Mouse (Mus musculus) MEL (cell line): Measurements from ENCODE around the gene Csnk2b. TPM values are rescaled to one million over a fixed set of nuclear protein-coding genes. Genes with fewer than 3 reads are reported as not detected.

ENCODE experiments used
- DNase-seq: peaks from one replicate; pipeline ENCODE4 v3.0.0; 2011; ENCODE audit warnings: low read depth, low spot score
- H3K27ac ChIP-seq: 2 replicates; pipeline ENCODE4 v1.5.1; 2012; ENCODE audit warnings: low read depth, mild to moderate bottlenecking, control low read depth, low read length, moderate library complexity; ENCODE audit not compliant: control insufficient read depth
- H3K27me3 ChIP-seq, 2 experiments: fragments of 150-350 bp in 1 of 2; sonication (generic) in 1 of 2; 2 replicates each; pipeline ENCODE4 v1.6.1; 2012; ENCODE audit warnings: low read length in 2 of 2, mild to moderate bottlenecking in 2 of 2, improper control_type of control experiment in 1 of 2, moderate library complexity in 1 of 2; ENCODE audit not compliant: insufficient read depth in 2 of 2, control insufficient read depth in 1 of 2
- H3K36me3 ChIP-seq, 2 experiments: 2 replicates each; pipeline ENCODE4 v1.6.1; 2012 to 2014; ENCODE audit warnings: low read length in 2 of 2, improper control_type of control experiment in 1 of 2, inconsistent platforms in 1 of 2, mild to moderate bottlenecking in 1 of 2; ENCODE audit not compliant: insufficient read depth in 2 of 2, control insufficient read depth in 1 of 2
- H3K4me1 ChIP-seq, 2 experiments: fragments of 150-350 bp in 1 of 2; sonication (generic) in 1 of 2; 2 replicates each; pipeline ENCODE4 v1.6.1; 2012; ENCODE audit warnings: low read length in 2 of 2, improper control_type of control experiment in 1 of 2, mild to moderate bottlenecking in 1 of 2; ENCODE audit not compliant: insufficient read depth in 2 of 2, control insufficient read depth in 1 of 2
- H3K4me3 ChIP-seq, 2 experiments: fragments of 150-350 bp in 1 of 2; sonication (generic) in 1 of 2; 2 replicates each; pipeline ENCODE4 v1.5.1; 2012; ENCODE audit warnings: low read depth in 2 of 2, low read length in 2 of 2, mild to moderate bottlenecking in 2 of 2, moderate library complexity in 2 of 2, control low read depth in 1 of 2, improper control_type of control experiment in 1 of 2; ENCODE audit not compliant: control insufficient read depth in 1 of 2, insufficient read depth in 1 of 2
- H3K79me2 ChIP-seq: 2 replicates; pipeline ENCODE4 v1.6.1; 2012; ENCODE audit warnings: mild to moderate bottlenecking, low read length, moderate library complexity; ENCODE audit not compliant: control insufficient read depth, poor library complexity, insufficient read depth
- H3K9ac ChIP-seq: 2 replicates; pipeline ENCODE4 v1.6.1; 2012; ENCODE audit warnings: low read depth, mild to moderate bottlenecking, control low read depth, low read length, moderate library complexity; ENCODE audit not compliant: control insufficient read depth, poor library complexity, severe bottlenecking
- H3K9me3 ChIP-seq: fragments of 150-350 bp; sonication (generic); replicated peaks from 2 replicates; pipeline ENCODE4 v1.6.1; 2012; ENCODE audit warnings: mild to moderate bottlenecking, low read length, improper control_type of control experiment, moderate library complexity; ENCODE audit not compliant: insufficient read depth
- BHLHE40 ChIP-seq: IDR thresholded peaks from 2 replicates; pipeline ENCODE4 v1.6.1; 2012; ENCODE audit warnings: low read depth, mild to moderate bottlenecking, inconsistent platforms, low read length, improper control_type of control experiment, borderline replicate concordance
- CHD1 ChIP-seq: IDR thresholded peaks from 2 replicates; pipeline ENCODE4 v1.6.1; 2012; ENCODE audit warnings: low read depth, mild to moderate bottlenecking, inconsistent platforms, low read length, improper control_type of control experiment
- CHD2 ChIP-seq: IDR thresholded peaks from 2 replicates; pipeline ENCODE4 v1.6.1; 2011; ENCODE audit warnings: low read length, improper control_type of control experiment
- CTCF ChIP-seq, 3 experiments: IDR thresholded peaks in 2 of 3; conservative IDR thresholded peaks in 1 of 3; 2 replicates each; pipeline ENCODE4 v1.5.1; 2011 to 2012; ENCODE audit warnings: low read length in 3 of 3, low read depth in 2 of 3, mild to moderate bottlenecking in 2 of 3, improper control_type of control experiment in 1 of 3, inconsistent platforms in 1 of 3, mixed read lengths in 1 of 3, moderate library complexity in 1 of 3; ENCODE audit not compliant: control insufficient read depth in 1 of 3, insufficient read depth in 1 of 3, poor library complexity in 1 of 3, severe bottlenecking in 1 of 3
- ETS1 ChIP-seq: IDR thresholded peaks from 2 replicates; pipeline ENCODE4 v1.6.1; 2012; ENCODE audit warnings: low read depth, mild to moderate bottlenecking, inconsistent platforms, low read length, improper control_type of control experiment, moderate library complexity
- GATA1 ChIP-seq: IDR thresholded peaks from 2 replicates; pipeline ENCODE4 v1.6.1; 2011; ENCODE audit warnings: low read depth, low read length, improper control_type of control experiment
- HCFC1 ChIP-seq: IDR thresholded peaks from 2 replicates; pipeline ENCODE4 v1.6.1; 2012; ENCODE audit warnings: low read depth, mild to moderate bottlenecking, inconsistent platforms, low read length, improper control_type of control experiment, moderate library complexity
- MAFK ChIP-seq: IDR thresholded peaks from 2 replicates; pipeline ENCODE4 v1.6.1; 2011; ENCODE audit warnings: low read depth, mild to moderate bottlenecking, low read length, improper control_type of control experiment, borderline replicate concordance
- MAX ChIP-seq: IDR thresholded peaks from 2 replicates; pipeline ENCODE4 v1.6.1; 2011; ENCODE audit warnings: low read length, improper control_type of control experiment
- MAZ ChIP-seq: IDR thresholded peaks from 2 replicates; pipeline ENCODE4 v1.6.1; 2012; ENCODE audit warnings: low read depth, mild to moderate bottlenecking, inconsistent platforms, low read length, improper control_type of control experiment
- MXI1 ChIP-seq: IDR thresholded peaks from 2 replicates; pipeline ENCODE4 v1.6.1; 2011; ENCODE audit warnings: mild to moderate bottlenecking, low read depth, low read length, improper control_type of control experiment
- MYC ChIP-seq: IDR thresholded peaks from 2 replicates; pipeline ENCODE4 v1.6.1; 2011; ENCODE audit warnings: low read depth, mild to moderate bottlenecking, low read length, improper control_type of control experiment, moderate library complexity
- NELFE ChIP-seq: IDR thresholded peaks from 2 replicates; pipeline ENCODE4 v1.6.1; 2011; ENCODE audit warnings: low read depth, low read length, improper control_type of control experiment
- NRF1 ChIP-seq: IDR thresholded peaks from 2 replicates; pipeline ENCODE4 v1.6.1; 2014; ENCODE audit warnings: low read depth, mild to moderate bottlenecking, inconsistent platforms, low read length, improper control_type of control experiment, moderate library complexity; ENCODE audit not compliant: poor library complexity, insufficient read depth, severe bottlenecking
- POLR2A ChIP-seq, 2 experiments: IDR thresholded peaks; 2 replicates each; pipeline ENCODE4 v1.6.1; 2011 to 2012; ENCODE audit warnings: low read length in 2 of 2, mild to moderate bottlenecking in 2 of 2, control low read depth in 1 of 2, improper control_type of control experiment in 1 of 2, low read depth in 1 of 2, moderate library complexity in 1 of 2; ENCODE audit not compliant: control insufficient read depth in 1 of 2, insufficient read depth in 1 of 2, poor library complexity in 1 of 2
- SIN3A ChIP-seq: IDR thresholded peaks from 2 replicates; pipeline ENCODE4 v1.6.1; 2012; ENCODE audit warnings: low read length, improper control_type of control experiment, inconsistent platforms
- USF1 ChIP-seq: IDR thresholded peaks from 2 replicates; pipeline ENCODE4 v1.6.1; 2014; ENCODE audit warnings: low read depth, mild to moderate bottlenecking, inconsistent platforms, low read length, improper control_type of control experiment, moderate library complexity
- USF2 ChIP-seq, 2 experiments: IDR thresholded peaks; 2 replicates each; pipeline ENCODE4 v1.6.1; 2011 to 2012; ENCODE audit warnings: improper control_type of control experiment in 2 of 2, low read length in 2 of 2, borderline replicate concordance in 1 of 2, inconsistent platforms in 1 of 2, low read depth in 1 of 2, mild to moderate bottlenecking in 1 of 2; ENCODE audit not compliant: insufficient read depth in 1 of 2
- ZKSCAN1 ChIP-seq: IDR thresholded peaks from 2 replicates; pipeline ENCODE4 v1.6.1; 2012; ENCODE audit warnings: low read depth, mild to moderate bottlenecking, inconsistent platforms, low read length, improper control_type of control experiment, moderate library complexity
- polyA plus RNA-seq, 2 experiments: library from polyadenylated mRNA; stranded (reverse) in 1 of 2; unstranded in 1 of 2; fragments of >175 nt in 1 of 2; fragments of >200 nt in 1 of 2; gene quantifications; 2 replicates each; pipeline versions ENCODE4 v1.2.1 to v1.2.4; 2012; ENCODE audit warnings: low replicate concordance in 2 of 2, low read depth in 1 of 2; ENCODE audit not compliant: insufficient read length in 2 of 2, insufficient read depth in 1 of 2, missing spikeins in 1 of 2
- total RNA-seq: library from RNA; depleted of rRNA; stranded (reverse); fragments of 300-350 nt; gene quantifications from 2 replicates; pipeline ENCODE4 v1.2.3, GENCODE M21; 2012

Csnk2b gene
- total and polyA plus RNA-seq, 3 experiments, result 222 to 607 TPM; not detected in 1

- TF ChIP-seq CHD1, result no peak
- TF ChIP-seq ZKSCAN1, result no peak
- TF ChIP-seq NRF1, result peak; percentile 93
- peak; percentile 34; the same call in 1 of the 2 replicates for TF ChIP-seq ETS1
- TF ChIP-seq CTCF (IDR thresholded peaks at IDR 0.05 in 2 of 3, conservative IDR thresholded peaks at IDR 0.05 in 1 of 3; ENCODE audit: control insufficient read depth in 1 of 3, insufficient read depth in 1 of 3, low read depth in 2 of 3, low read length in 3 of 3, poor library complexity in 1 of 3, severe bottlenecking in 1 of 3), result no peak
These were observed 43.0 kb upstream of the Csnk2b start, which contains the start of gene Prrc2a (continued) for GRCm38 (mm10) chr17:35164568-35165450.

DNA sequence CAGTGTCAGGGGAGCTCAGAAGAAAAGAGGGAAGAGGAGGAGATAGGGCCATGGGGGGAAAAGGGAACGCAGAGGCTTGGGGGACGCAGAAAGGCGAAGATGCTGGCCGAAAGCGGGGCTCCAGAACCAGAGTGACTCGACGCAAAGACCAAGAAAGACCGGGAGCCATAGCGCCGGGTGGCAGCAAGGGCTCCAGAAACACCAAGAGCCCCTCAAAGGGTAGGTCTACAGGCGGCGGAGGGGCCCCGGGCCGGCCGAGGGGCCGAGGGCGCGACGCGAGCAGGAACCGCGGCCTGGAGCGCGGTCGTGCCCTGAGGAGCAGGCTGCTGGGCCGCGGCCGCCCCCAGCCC is 42.3 kb upstream of the Csnk2b start:
- peaks cover 21 to 25% of the 10 kb centered on the region in 2 experiments for H3K36me3 ChIP-seq
- no peaks in the 10 kb centered on the region for H3K27me3 ChIP-seq
- no peak for DNase-seq
- peaks cover 3 to 13% of the 10 kb centered on the region in 2 experiments; a peak in 3 of 4 replicates for H3K4me1 ChIP-seq
- H3K27ac ChIP-seq, result peak overlapping the region; percentile 72
- no peak for TF ChIP-seq CTCF (IDR thresholded peaks at IDR 0.05 in 2 of 3, conservative IDR thresholded peaks at IDR 0.05 in 1 of 3; ENCODE audit: control insufficient read depth in 1 of 3, insufficient read depth in 1 of 3, low read depth in 2 of 3, low read length in 3 of 3, poor library complexity in 1 of 3, severe bottlenecking in 1 of 3)
- TF ChIP-seq MAZ, result no peak
- no peak for TF ChIP-seq USF1
- TF ChIP-seq POLR2A (IDR thresholded peaks at IDR 0.05; ENCODE audit: control insufficient read depth in 1 of 2, insufficient read depth in 1 of 2, low read depth in 1 of 2, low read length in 2 of 2, poor library complexity in 1 of 2), result 0 out of 4 replicates have a peak, but pooled peaks of 1 of the 2 experiments have one; percentile 54
- TF ChIP-seq CHD2, result no peak
- TF ChIP-seq GATA1, result no peak
- TF ChIP-seq NELFE, result no peak
- no peak for TF ChIP-seq BHLHE40
- no peak for TF ChIP-seq MAFK
- peak overlapping the region; percentile 81 for H3K9ac ChIP-seq
- H3K9me3 ChIP-seq, result no peaks in the 10 kb centered on the region
- peaks cover 54% of the 10 kb centered on the region for H3K79me2 ChIP-seq
- H3K4me3 ChIP-seq, result peak overlapping the region; percentile 92 to 97

DNA sequence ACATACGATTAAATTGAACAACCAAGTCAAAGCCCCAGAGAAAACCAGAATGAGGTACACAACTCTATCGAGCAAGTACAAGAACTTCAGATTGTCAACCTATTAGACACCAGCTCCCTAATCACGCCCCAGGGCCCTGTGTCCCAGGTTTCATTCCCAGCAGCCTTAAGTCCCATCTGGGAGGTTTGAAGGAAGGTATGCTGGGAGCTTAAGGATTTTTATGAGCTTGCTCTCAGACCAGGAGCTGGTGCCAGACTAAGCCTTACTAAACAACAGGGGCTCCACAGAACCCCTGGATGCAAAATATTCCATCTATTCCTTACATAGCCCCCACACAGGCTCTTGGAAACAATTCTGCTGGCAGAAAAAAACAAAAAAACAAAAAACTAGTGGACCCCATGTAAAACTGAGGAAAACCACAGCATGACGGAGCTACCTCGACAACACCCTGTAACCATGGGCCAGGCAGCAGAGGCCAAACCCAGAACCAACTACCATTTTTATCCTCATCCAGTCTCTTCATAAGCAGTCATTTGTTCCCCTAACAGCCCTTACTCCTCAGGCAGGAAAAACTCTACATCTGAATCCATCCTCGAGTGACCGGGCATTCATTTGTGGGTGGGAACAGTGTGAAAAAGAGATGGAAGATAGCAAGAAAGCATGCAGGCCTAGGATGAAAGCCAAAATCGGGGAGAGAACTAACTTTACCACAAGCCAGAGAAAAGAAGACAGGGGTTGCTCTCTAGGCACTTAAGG is 41.7 kb upstream of the Csnk2b start:
- no peaks in the 10 kb centered on the region for H3K27me3 ChIP-seq
- no peak for DNase-seq
- H3K9me3 ChIP-seq, result no peaks in the 10 kb centered on the region
- H3K27ac ChIP-seq, result peak overlapping the region; percentile 72
- H3K4me3 ChIP-seq, result peak overlapping the region; percentile 92 to 97
- H3K79me2 ChIP-seq, result peaks cover 58% of the 10 kb centered on the region
- H3K36me3 ChIP-seq, result peaks cover 21 to 31% of the 10 kb centered on the region in 2 experiments
- H3K9ac ChIP-seq, result peak overlapping the region; percentile 81
- no peak for TF ChIP-seq MYC
- 0 out of 2 replicates have a peak, but pooled peaks have one; percentile 24 for TF ChIP-seq HCFC1
- peak; percentile 93 for TF ChIP-seq CHD1
- peak; percentile 29; the same call in 1 of the 2 replicates for TF ChIP-seq MXI1
- TF ChIP-seq SIN3A, result peak; percentile 70
- TF ChIP-seq MAX, result peak; percentile 37; the same call in 1 of the 2 replicates
- no peak for TF ChIP-seq USF2 (IDR thresholded peaks at IDR 0.05; ENCODE audit: borderline replicate concordance in 1 of 2, insufficient read depth in 1 of 2, low read depth in 1 of 2, low read length in 2 of 2)
- peaks cover 3 to 13% of the 10 kb centered on the region in 2 experiments; a peak in 3 of 4 replicates for H3K4me1 ChIP-seq
